Mouse (Mus musculus) olfactory bulb, adult 2 months (tissue): ENCODE data around the gene Aldh1a3. TPM values are rescaled to one million over a fixed set of nuclear protein-coding genes. Genes with fewer than 3 reads are reported as not detected.

Experiments
- H3K27ac ChIP-seq: fragments of 200-500 bp; 2 replicates; pipeline ENCODE4 v1.5.1; 2012; ENCODE audit warnings: low read depth, low read length; ENCODE audit not compliant: insufficient read depth
- H3K4me1 ChIP-seq: fragments of 200-500 bp; 2 replicates; pipeline ENCODE4 v1.6.1; 2012; ENCODE audit warnings: low read length; ENCODE audit not compliant: control insufficient read depth, insufficient read depth
- H3K4me3 ChIP-seq: fragments of 200-500 bp; 2 replicates; pipeline ENCODE4 v1.5.1; 2012; ENCODE audit warnings: mild to moderate bottlenecking, low read depth, low read length, moderate library complexity; ENCODE audit not compliant: insufficient read depth
- CTCF ChIP-seq: fragments of 200-500 bp; IDR thresholded peaks from 2 replicates; pipeline ENCODE4 v1.5.1; 2012; ENCODE audit warnings: low read depth, mild to moderate bottlenecking, low read length, moderate library complexity; ENCODE audit not compliant: insufficient read depth
- POLR2A ChIP-seq: fragments of 200-500 bp; IDR thresholded peaks from 2 replicates; pipeline ENCODE4 v1.6.1; 2012; ENCODE audit warnings: mild to moderate bottlenecking, low read depth, low read length, moderate library complexity; ENCODE audit not compliant: insufficient read depth
- WGBS: fragments of 180-500 bp; shearing (Covaris S2); methylation state at CpG from one replicate; pipeline ENCODE4 v1.1.7; 2018; 5-methylcytosine and 5-hydroxymethylcytosine counted together
- polyA plus RNA-seq: library from polyadenylated mRNA; stranded (reverse); fragments of >200 nt; gene quantifications from 2 replicates; pipeline ENCODE4 v1.2.4, GENCODE M21; 2012; ENCODE audit warnings: low replicate concordance; ENCODE audit not compliant: missing spikeins, insufficient read depth, insufficient read length

Gene Aldh1a3
- polyA plus RNA-seq, 1 experiment: not detected

- TF ChIP-seq POLR2A: no peak
- TF ChIP-seq CTCF: no peak
- 38% methylated on average over 10 of the region's 10 CpGs for WGBS
- Histone ChIP-seq H3K4me3 (no peak overlapping the region), H3K27ac (no peak overlapping the region), H3K4me1 (no peaks in the 10 kb centered on the region)
Measured at GRCm38 (mm10) chr7:66434453-66434935, 7.2 kb upstream of the Aldh1a3 start.

- Histone ChIP-seq H3K27ac (no peak overlapping the region), H3K4me3 (peak overlapping the region; percentile 39), H3K4me1 (peaks cover 18% of the 10 kb centered on the region)
- 3% methylated on average over 23 of the region's 23 CpGs for WGBS
- TF ChIP-seq POLR2A (no peak), CTCF (no peak)
Measured at GRCm38 (mm10) chr7:66427053-66427436, 272 bp downstream of the Aldh1a3 start.

- Histone ChIP-seq H3K27ac (no peak overlapping the region), H3K4me1 (peaks cover 7% of the 10 kb centered on the region), H3K4me3 (no peak overlapping the region)
- TF ChIP-seq POLR2A (no peak), CTCF (no peak)
- 89% methylated on average over 8 of the region's 8 CpGs for WGBS
Measured at GRCm38 (mm10) chr7:66421903-66422302, 5.4 kb downstream of the Aldh1a3 start.

- no peak for TF ChIP-seq CTCF
- no peak for TF ChIP-seq POLR2A
- H3K27ac ChIP-seq: no peak overlapping the region
- H3K4me1 ChIP-seq: no peaks in the 10 kb centered on the region
- H3K4me3 ChIP-seq: no peak overlapping the region
- 71% methylated on average over 12 of the region's 12 CpGs for WGBS
Measured at GRCm38 (mm10) chr7:66418981-66419380, 8.3 kb downstream of the Aldh1a3 start.

GRCm38 (mm10) chr7:66416829-66417228, 10.5 kb downstream of the Aldh1a3 start:
- Histone ChIP-seq H3K27ac (no peak overlapping the region), H3K4me1 (0 out of 2 replicates have a peak, but pooled peaks cover 2% of the 10 kb centered on the region), H3K4me3 (no peak overlapping the region)
- WGBS: 80% methylated on average over 4 of the region's 4 CpGs
- no peak for TF ChIP-seq CTCF
- no peak for TF ChIP-seq POLR2A

GRCm38 (mm10) chr7:66413093-66413492, 14.2 kb downstream of the Aldh1a3 start:
- Histone ChIP-seq H3K4me1 (0 out of 2 replicates have a peak, but pooled peaks cover 2% of the 10 kb centered on the region), H3K4me3 (no peak overlapping the region), H3K27ac (no peak overlapping the region)
- TF ChIP-seq CTCF (no peak), POLR2A (no peak)
- WGBS: 45% methylated on average over 7 of the region's 7 CpGs

- Histone ChIP-seq H3K4me3 (no peak overlapping the region), H3K27ac (no peak overlapping the region), H3K4me1 (0 out of 2 replicates have a peak, but pooled peaks cover 2% of the 10 kb centered on the region)
- WGBS: 72% methylated on average over 6 of the region's 6 CpGs
- no peak for TF ChIP-seq CTCF
- no peak for TF ChIP-seq POLR2A
Measured at GRCm38 (mm10) chr7:66409433-66409832, 17.9 kb downstream of the Aldh1a3 start.

GRCm38 (mm10) chr7:66406971-66407370, 20.3 kb downstream of the Aldh1a3 start:
- no peaks in the 10 kb centered on the region for H3K4me1 ChIP-seq
- H3K4me3 ChIP-seq: no peak overlapping the region
- TF ChIP-seq CTCF (no peak), POLR2A (no peak)
- no peak overlapping the region for H3K27ac ChIP-seq
- 90% methylated on average over 8 of the region's 8 CpGs for WGBS

- H3K4me3 ChIP-seq: no peak overlapping the region
Measured at GRCm38 (mm10) chr7:66405951-66406721, 21.2 kb downstream of the Aldh1a3 start.

More at GRCm38 (mm10) chr7:66405951-66406721, 21.2 kb downstream of the Aldh1a3 start:
- Histone ChIP-seq H3K4me1 (no peaks in the 10 kb centered on the region), H3K27ac (no peak overlapping the region)
- WGBS: 57% methylated on average over 13 of the region's 13 CpGs
- no peak for TF ChIP-seq POLR2A
